Mouse (Mus musculus): ENCODE measurements around the gene Ube2h.

Ube2h gene

DNA sequence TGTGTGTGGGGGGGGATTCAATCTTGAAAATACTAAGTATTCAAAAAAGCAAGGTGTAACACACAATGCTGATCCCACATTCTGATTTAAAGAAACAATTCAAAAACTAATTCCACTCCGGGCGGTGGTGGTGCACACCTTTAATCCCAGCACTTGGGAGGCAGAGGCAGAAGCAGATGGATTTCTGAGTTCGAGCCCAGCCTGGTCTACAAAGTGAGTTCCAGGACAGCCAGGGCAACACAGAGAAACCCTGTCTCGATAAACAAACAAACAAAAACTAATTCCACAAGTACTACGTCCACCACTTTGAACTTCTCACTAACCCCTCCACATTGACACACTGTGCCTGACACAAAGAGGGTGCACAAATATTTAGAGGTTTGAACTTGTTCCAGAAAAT lies 4.7 kb downstream of the Ube2h start:
- in situ Hi-C loops (cut with MboI, MseI), result loop anchor here (5.0 kb wide), 1 partner anchor 53 kb away; no protein-coding TSS in a partner anchor

DNA sequence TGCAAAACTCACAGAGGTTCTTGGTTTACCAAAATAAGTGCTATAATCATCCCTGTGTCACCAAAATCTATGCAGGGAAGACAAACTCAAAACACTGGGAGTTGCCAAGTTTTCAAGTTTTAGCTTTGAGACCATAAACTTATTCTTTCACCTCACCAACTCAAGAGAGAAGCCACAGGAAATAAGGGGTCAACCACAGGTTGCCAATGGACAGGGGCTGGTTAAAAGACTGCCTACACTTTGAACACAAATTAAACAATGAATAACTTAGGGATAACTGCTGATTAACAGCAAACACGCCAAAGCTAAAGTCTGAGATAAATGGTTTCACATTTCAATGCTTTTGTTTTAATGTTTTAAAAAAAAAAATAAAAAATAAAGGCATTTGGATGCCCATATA lies 5.2 kb downstream of the Ube2h start:
- in situ Hi-C loops (cut with MboI, MseI), result loop anchor here (5.0 kb wide), 1 partner anchor 53 kb away; no protein-coding TSS in a partner anchor

DNA sequence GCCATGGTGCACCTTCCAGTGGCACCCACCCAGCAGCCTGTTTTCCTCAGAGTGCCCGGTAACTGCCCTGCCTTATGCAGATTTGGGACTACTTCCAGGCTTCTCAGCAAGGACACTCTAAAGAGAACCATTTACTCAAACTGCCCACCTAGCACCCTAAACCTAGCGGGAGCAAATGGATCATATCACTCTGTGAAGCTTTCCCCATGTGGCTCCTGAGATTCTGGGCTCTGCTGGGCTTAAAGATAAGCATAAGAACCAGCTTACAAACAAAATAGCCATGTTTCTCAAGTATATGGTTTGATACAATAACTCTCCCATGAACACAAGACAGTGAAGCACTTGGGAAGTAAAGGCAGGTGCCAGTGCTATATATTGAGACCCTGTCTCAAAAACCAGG lies 11.8 kb downstream of the Ube2h start:
- in situ Hi-C loops (cut with MboI, MseI), result no loop called here

DNA sequence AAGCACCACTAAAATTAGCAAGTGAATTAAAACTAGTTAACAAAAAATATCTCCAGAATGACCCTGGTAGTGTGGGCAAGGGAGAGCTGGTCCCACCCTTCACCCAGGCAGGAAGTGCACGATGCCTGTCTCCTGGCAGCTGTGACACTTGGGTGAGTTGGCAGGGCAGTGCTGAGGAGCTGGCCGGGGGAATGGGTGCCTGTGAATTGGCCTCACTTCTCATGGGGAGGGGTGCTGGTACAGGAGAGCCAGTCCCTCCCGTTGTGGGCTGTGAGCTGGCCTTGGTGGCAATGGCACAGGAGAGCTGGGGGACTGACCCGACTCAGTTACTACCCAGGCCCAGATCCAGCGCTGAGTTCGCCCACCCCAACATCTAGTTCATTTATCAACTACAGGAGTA lies 16.4 kb downstream of the Ube2h start:
- in situ Hi-C loops (cut with MboI, MseI), result no loop called here

DNA sequence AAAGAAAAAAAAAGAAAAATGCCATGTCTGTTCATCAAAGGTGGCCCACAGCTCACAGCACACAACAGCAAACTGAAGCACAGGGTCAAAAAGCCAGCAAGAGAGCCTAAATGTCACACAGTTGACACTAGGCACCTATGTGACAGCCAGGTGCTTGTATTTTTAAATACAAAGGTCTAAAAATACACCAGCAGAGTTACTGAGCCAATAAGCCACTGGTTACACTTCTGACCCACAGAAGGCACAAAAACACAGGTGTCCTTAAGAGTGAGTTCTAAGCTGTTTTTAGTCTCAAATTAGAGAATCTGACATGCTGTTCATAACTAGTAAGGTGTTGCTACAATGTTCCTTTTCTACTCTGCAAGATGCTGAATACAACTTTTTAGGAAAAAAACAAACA lies 17.7 kb downstream of the Ube2h start:
- in situ Hi-C loops (cut with MboI, MseI), result no loop called here

DNA sequence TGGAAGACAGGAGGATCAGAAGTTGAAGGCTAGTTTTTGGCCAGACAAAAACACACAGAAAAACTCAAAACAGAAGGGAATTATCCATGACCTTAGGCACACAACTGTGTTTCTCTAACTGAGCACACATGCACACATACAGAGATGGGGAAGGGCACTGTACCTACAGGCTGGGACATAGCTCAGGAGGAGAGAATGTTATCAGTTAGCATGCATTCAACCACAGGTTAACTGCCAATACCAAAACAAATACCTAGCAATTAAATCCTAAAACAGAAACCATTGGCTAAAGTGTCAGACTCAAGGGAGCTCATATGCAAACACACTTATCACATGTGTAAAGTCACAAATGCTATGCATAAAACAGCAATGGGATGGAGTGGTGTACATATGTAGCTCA lies 20.2 kb downstream of the Ube2h start:
- in situ Hi-C loops (cut with MboI, MseI), result no loop called here

DNA sequence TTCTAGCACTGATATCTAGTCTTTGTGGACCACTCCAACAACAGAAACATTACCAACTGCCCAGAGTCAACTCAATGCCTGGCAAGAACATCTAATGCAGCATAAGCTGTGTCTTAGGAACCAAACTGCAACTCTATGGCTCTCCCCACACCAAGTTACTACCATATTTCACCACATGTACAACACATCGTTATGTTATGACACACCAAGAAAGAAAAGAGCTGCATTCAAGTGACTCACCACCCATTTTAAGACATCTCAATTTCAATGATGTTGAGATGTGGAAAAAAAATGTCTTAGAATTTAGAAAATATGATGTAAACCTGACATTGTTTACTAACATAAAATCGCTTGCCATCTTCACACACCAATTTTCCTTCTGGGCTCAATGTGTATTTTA lies 22.0 kb downstream of the Ube2h start:
- in situ Hi-C loops (cut with MboI, MseI), result no loop called here

DNA sequence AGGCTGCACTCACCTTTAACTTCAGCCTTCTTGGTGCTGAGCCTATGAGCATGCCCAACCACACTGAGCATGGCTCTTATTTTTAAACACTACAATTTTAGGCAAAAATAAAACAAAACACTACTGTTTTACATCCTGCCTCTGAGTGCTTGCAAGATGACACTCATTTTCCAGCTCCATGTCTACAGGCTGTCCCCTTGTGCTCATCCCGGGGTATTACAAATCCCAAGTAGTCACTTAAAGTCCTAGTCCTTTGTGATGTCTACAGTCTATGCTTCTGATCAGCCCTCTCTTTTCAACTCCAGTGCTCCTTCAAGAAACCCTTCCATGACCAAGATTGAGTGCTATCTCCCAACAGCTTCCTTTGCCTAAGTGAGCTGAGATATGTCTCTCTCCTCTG lies 26.0 kb downstream of the Ube2h start:
- in situ Hi-C loops (cut with MboI, MseI), result loop anchor here (10.0 kb wide), 2 partner anchors 134 to 584 kb away; partner anchors contain the start of gene Tspan33

DNA sequence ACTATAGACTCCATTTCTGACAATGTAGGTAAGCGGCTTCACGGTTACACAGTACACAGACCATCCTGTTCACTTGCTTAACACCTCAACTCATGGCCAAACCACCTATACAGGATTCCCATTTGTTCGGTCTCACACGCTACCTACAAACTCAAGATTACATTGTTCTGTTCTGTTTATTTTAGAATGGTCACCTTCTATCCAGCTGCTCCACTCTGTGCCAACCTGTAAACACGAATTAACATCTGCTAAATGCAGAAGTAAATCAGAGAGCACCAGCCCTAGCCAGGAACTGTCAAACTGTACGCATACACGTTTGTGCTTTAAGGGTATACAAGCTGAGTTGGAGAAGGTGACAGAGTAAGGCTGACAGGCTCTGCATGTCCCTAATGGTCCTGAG lies 27.5 kb downstream of the Ube2h start:
- in situ Hi-C loops (cut with MboI, MseI), result loop anchor here (10.0 kb wide), 2 partner anchors 132 to 582 kb away; partner anchors contain the start of gene Tspan33

DNA sequence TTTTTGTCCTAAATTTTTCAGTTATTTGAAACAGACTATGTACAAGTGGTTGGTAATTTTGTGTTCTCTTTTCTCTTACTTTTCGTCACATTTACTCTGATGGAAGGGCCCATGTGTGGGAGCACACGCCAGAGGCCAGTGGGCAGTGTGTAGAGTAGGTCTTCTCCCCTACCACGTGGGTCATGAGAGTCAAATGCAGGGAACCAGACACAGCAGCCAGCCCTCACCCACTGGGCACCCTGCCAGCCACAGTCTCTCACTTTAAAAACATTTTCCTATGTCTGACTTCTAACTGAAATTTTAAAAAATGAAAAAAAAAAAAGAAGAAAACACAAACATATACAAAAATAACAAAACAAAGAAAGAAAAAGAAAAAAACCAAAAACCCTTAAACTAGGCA lies 28.0 kb downstream of the Ube2h start:
- in situ Hi-C loops (cut with MboI, MseI), result loop anchor here (10.0 kb wide), 2 partner anchors 132 to 582 kb away; partner anchors contain the start of gene Tspan33

DNA sequence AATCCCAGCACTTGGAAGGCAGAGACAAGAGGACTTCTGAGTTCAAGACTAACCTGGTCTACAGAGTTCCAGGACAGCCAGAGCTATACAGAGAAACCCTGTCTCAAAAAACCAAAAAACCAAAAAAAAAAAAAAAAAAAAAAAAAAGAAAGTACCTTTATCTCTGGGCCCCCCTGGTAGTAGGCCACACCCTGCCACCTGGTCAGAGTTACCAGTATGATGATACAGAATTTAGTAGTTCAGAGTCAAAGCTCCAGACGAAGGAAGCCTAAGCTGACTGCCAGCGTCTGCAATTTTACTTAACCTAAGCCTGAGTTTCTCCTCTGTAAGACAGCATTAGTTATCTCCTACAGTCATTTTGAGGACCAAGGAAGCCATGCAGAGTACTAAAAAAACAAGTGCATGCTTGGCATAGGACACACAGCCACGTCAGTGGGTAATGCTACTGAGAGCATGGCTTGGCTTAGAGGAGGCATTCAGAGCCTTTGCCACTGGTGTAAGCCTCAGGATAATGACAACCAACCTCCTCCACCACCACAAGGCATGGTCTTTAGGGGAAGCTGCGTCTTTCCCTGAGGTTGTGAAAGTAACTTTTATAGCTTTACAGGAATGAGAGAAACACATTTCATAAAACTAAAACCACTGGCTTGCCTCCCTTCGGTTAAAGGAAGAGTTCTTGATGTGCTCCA lies 29.0 kb downstream of the Ube2h start:
- in situ Hi-C loops (cut with MboI, MseI), result loop anchor here (10.0 kb wide), 2 partner anchors 131 to 581 kb away; partner anchors contain the start of gene Tspan33

DNA sequence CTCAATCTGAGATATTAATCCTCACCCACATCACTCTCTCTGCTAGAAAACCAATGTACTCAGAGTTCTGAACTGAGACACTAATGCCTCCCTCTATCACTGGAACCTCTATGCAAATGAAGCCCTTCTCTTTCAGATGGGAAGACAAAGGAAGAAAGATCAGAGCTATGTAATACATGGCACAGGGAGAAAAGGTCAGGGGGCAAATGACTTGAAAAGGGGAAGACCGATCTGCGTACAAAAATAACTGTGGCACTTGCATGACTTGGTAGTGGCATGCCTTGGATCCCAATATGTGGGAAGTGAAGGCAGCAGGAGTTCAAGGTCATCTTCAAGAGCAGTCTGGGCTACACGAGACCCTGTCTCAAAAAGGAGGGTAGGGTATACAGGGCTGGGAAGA lies 31.4 kb downstream of the Ube2h start:
- in situ Hi-C loops (cut with MboI, MseI), result loop anchor here (10.0 kb wide), 2 partner anchors 128 to 578 kb away; partner anchors contain the start of gene Tspan33

DNA sequence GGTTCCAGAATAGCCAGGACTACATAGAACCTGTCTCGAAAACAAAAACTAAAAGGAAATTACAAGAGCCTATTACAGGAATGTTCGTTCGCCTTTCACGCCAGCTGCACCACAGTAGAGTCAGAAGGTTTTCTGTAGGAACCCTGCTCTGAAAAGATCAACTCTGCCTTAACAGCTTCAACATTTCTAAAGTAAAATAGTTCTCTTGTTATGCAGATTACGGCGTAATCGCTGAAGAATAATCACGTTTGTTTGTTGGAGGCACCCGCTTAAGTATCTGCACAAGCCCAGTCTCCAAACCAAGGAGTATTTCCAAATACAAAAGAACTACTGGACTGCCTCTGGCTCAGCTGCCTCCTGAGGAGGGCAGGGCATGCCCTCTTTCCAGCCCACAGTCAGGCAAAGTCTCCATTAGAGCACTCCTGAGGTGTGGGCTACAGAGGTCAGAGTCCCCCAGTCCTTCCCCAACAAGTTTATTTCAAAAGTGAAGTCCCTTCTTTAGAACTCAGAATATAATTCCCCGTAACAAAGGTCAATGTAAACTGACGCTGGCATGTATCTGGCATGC lies 31.9 kb downstream of the Ube2h start:
- in situ Hi-C loops (cut with MboI, MseI), result loop anchor here (10.0 kb wide), 2 partner anchors 128 to 578 kb away; partner anchors contain the start of gene Tspan33

DNA sequence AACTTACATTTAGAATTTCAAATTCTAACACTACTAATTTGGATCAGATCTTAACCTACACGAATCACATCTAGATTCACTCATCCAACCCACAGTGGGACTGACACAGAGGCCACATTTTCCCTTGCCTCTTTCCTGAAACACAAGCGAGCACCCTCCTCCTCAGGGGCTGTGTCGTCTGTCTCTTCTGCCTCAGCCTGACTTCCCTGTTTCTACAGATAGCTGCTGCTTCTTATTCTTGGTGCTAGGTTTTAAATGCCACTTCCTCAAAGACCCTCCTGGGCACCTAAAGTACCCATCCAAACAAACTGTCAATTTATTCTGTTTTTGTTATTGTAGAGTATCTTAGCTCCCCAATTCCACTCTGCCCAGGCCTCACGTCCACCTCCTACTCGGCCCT lies 34.5 kb downstream of the Ube2h start:
- in situ Hi-C loops (cut with MboI, MseI), result loop anchor here (10.0 kb wide), 2 partner anchors 125 to 575 kb away; partner anchors contain the start of gene Tspan33

DNA sequence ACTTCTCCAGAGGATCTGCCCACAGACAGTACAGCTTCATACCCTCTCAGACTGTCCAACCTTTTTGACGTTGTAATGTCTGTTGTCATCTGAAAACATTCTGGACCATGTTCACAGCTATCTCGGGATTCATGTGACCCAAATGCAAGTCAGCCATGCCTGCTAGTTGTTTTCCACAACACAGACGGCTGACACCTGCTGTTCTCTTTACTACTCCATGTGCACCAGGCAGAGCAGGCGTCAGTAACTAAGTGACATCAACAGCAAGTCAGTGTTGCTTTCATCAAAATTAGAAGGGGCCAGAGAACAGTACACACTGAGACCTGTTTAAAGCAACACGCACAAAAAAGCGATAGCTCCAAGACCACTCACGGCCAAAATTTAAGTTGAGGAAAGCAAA lies 36.9 kb downstream of the Ube2h start:
- in situ Hi-C loops (cut with MboI, MseI), result no loop called here

DNA sequence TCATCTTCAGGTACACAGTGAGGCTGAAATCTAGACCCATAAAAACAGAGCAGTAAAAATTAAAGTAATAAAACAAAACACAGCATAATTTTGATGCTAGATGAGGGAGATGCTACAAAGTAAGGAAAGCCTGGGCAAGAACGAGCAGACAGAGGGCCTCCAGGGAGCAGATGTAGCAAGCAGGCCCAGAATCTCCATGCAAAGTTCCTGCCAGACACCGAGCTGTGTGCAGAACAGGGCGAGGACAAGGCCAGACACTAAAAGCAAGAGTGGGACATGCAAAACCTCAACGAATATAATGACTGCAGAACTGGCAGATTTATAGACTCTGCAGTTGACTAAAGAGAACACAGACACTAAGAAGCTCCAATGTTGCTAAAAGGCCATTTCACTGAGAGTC lies 38.9 kb downstream of the Ube2h start:
- in situ Hi-C loops (cut with MboI, MseI), result no loop called here

DNA sequence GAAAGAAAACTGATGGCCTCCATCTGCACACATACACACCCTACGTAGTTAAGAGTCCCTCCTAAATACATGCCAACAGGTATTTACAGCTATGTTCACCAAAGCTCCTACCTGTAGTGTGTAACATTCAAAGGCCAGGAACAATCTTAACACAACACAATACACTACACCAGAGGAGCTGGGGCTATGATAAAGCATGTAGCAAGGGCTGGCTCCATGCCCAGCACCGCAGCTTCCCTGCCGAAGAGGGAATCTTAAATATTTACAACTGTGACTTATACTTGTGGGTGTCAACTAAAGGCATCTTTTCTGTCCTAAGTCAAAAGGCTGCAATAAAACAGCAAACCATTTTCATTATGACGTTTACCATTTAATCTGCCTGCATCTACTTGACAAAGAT lies 41.3 kb downstream of the Ube2h start:
- in situ Hi-C loops (cut with MboI, MseI), result no loop called here

DNA sequence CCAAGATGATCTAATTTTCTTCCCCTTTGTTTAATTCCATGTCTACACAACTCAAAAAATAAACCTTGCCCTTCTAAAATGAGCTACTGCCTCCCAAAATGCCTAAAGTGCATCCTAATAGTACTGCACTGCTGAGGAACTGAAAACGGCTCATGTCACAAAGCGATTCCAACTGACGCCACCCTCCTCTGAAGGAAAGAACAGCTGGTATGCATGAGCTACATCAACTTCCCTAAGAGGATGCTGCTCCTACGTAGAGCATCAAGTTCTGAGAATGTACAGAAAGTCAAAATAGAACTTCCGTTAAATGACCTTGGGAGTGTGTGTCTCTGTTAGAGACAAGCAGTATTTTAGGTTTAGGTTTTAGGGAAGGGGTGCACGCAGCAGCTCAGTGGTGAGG lies 45.1 kb downstream of the Ube2h start:
- in situ Hi-C loops (cut with MboI, MseI), result no loop called here

DNA sequence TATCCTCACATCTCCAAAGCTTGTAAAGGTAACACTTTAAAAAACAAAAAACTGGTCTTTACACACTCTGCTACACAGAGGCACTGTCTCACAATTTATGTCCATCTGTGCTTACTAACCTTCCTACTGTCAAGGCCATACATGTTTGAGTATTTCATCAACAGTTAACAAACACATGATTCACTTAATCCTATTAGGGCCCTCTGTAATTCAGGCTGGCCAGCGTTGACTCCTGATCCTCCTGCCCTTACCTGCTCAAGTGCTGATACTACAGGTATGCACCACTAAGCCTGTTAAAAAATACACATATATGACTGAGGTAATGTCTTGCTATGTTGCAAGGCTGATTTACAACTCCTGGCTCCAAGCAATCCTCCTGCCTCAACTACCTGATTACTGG lies 46.4 kb downstream of the Ube2h start:
- in situ Hi-C loops (cut with MboI, MseI), result no loop called here

DNA sequence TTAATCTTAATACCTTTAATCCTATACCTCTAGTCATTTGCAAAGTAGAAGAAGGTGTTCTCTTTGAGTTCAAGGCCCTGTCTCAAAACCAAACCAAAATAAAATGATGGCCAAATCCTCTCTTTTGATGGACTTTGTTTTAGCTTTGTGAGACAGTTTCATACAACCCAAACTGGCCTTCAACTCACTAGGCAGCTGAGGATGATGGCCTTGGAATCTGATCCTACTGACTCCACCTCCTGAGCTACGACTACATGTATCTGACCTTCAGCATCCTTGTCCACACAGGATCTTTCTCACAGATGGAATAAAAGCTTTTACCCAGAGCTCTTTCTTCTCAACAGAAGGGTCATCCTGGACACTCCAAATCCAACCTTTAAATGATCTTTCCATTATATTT lies 48.5 kb downstream of the Ube2h start:
- in situ Hi-C loops (cut with MboI, MseI), result no loop called here

DNA sequence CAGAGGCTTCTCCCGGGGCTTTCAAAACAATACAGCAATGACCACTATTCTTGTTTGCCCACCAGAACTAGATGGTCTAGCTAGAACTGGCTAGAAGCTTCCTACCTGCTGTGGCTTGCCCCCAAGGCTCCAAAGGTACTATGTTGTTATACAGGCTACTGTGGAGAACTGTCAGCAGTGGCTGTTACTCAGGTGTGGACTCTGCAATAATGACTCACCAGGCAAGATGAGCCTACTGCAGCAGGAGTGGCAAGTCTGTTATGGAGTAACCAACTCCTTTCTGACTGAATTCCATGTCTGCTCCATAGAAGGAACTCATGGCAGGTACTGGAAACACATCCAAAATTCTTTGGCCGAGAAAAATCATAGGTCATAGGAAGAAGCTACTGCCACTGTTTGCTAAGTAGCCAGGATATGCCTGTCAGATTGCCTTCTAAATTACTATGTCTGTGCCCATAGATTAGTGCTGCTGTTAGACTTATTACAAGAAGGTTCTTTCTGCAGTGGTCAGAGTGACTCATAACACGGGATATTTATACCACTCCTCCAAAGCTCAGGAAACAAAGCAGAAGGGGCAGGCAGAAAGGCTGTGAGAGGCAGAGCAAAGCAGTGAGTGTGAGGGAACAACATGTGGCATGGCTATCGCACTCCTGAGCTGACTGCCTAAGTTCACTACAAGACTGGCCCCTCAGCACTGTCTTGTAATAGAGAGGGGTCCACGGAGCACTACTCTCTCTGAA lies 51.9 kb downstream of the Ube2h start:
- in situ Hi-C loops (cut with MboI, MseI), result no loop called here

DNA sequence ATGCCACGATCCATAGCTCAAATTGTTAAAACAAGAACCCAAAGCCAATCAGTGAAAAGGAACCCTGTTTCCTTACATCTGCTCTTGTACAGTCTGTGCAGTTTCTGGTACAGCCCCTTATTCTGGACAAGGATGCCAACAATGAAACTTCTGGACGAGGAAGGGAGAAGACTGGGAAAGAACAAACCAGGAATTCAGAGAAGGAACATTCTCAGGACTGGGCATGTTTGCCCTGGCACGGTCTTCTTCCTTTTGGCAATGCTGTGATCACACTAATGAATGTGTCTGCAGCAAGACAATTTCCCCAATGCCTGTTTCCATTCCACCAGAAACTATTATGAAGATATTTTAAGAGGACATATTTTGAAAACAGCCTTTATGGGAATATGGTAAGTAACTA lies 55.6 kb downstream of the Ube2h start:
- in situ Hi-C loops (cut with MboI, MseI), result no loop called here
